Mouse (Mus musculus) testis, adult 2 months (tissue): ENCODE results near the gene Mkrn1. TPM values are rescaled to one million over a fixed set of nuclear protein-coding genes. Genes with fewer than 3 reads are reported as not detected.

Experiments
- H3K27ac ChIP-seq: fragments of 200-500 bp; 2 replicates; pipeline ENCODE4 v1.5.1; 2012; ENCODE audit warnings: low read depth, low read length; ENCODE audit not compliant: control insufficient read depth, insufficient read depth
- H3K27me3 ChIP-seq: fragments of 200-500 bp; 2 replicates; pipeline ENCODE4 v1.6.1; 2012; ENCODE audit warnings: mild to moderate bottlenecking, low read length, moderate library complexity; ENCODE audit not compliant: control insufficient read depth, insufficient read depth
- H3K36me3 ChIP-seq: fragments of 200-500 bp; 2 replicates; pipeline ENCODE4 v1.6.1; 2012; ENCODE audit warnings: mild to moderate bottlenecking, low read length; ENCODE audit not compliant: control insufficient read depth, insufficient read depth
- H3K4me1 ChIP-seq: fragments of 200-500 bp; 2 replicates; pipeline ENCODE4 v1.6.1; 2012; ENCODE audit warnings: low read length; ENCODE audit not compliant: control insufficient read depth, insufficient read depth
- H3K4me3 ChIP-seq: fragments of 200-500 bp; 2 replicates; pipeline ENCODE4 v1.5.1; 2012; ENCODE audit warnings: low read depth, mild to moderate bottlenecking, low read length, moderate library complexity, mixed read lengths; ENCODE audit not compliant: control insufficient read depth
- CTCF ChIP-seq: fragments of 200-500 bp; IDR thresholded peaks from 2 replicates; pipeline ENCODE4 v1.5.1; 2012; ENCODE audit warnings: low read depth, mild to moderate bottlenecking, inconsistent platforms, low read length, moderate library complexity; ENCODE audit not compliant: control insufficient read depth, insufficient read depth, insufficient replicate concordance
- POLR2A ChIP-seq: fragments of 200-500 bp; IDR thresholded peaks from 2 replicates; pipeline ENCODE4 v1.6.1; 2012; ENCODE audit warnings: low read depth, mild to moderate bottlenecking, inconsistent platforms, low read length, moderate library complexity; ENCODE audit not compliant: control insufficient read depth
- polyA plus RNA-seq: library from polyadenylated mRNA; depleted of rRNA; stranded (reverse); fragments of >200 nt; gene quantifications from 2 replicates; pipeline ENCODE4 v1.2.3, GENCODE M21; 2012; rRNA removed

Gene Mkrn1
- polyA plus RNA-seq, 1 experiment, result 374 TPM

DNA sequence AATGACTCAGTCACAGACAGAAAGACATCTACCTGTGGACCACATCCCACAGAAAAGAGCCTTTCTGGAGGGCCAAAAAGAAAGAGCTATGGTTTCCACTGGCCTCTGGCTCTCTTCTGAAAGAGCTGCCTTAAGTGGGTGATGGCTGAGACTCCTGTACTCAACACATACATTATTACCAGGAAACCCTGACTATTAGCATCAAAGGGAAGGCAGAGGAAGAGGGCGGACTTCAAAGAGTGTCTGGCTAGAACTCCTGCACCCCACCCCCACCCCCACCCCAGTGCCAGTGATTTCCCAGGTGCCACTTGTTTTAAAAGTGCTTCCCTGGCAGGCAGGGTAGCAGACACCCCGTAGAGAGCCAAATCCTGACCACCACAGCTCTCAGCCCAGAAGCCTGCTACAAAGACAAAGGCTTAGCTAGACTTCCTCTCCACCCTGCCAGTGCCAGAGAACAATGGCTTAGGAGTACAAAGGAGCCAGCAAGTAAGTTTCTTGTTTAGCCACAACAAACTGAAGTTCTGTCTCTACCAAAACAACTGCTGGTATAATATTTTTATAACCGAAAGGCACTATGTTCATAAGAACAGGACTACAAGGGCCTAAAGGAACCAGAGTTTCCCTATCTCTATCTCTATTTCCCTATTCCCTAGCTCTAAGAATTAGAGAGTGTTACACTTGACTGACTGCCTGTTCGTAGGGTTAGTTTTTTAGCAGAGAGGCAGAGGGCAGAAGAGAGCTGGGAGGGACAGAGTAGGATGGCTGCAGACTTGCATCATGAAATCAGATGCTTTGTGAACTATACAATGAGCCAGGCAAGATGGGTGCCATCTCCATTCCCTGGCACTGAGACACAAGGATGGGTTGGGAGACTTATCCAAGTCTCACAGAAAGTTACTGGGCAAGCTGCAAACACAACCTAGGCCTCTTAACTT lies 72.1 kb downstream of the Mkrn1 start:
- Histone ChIP-seq H3K36me3 (no peaks in the 10 kb centered on the region), H3K27ac (no peak overlapping the region), H3K4me3 (no peak overlapping the region), H3K27me3 (no peaks in the 10 kb centered on the region), H3K4me1 (no peaks in the 10 kb centered on the region)
- TF ChIP-seq POLR2A (no peak), CTCF (no peak)

Other genes with a start within 250 kb of the Mkrn1 start
- 3.9 and 5.1 TPM in 2 replicates for gene Kdm7a, start 213.7 kb downstream of the Mkrn1 start, polyA plus RNA-seq
- 6.4 and 7.0 TPM in 2 replicates for gene Slc37a3, start 42.8 kb downstream of the Mkrn1 start, polyA plus RNA-seq
- 0.26 and 0.77 TPM in 2 replicates for gene Rab19, start 39.3 kb downstream of the Mkrn1 start, polyA plus RNA-seq
- 9.5 and 10.0 TPM in 2 replicates for gene Dennd2a, start 137.4 kb upstream of the Mkrn1 start, polyA plus RNA-seq
- gene Adck2, start 153.4 kb upstream of the Mkrn1 start, polyA plus RNA-seq, result 4.2 and 5.5 TPM in 2 replicates
- 0.90 and 1.0 TPM in 2 replicates for gene Gm42420, start 165.3 kb upstream of the Mkrn1 start, polyA plus RNA-seq
- 127 and 128 TPM in 2 replicates for gene Ndufb2, start 172.1 kb upstream of the Mkrn1 start, polyA plus RNA-seq